Mouse (Mus musculus) brain, embryonic 14.5 days (tissue): ENCODE results near the gene Fblim1. TPM values are rescaled to one million over a fixed set of nuclear protein-coding genes. Genes with fewer than 3 reads are reported as not detected.
A peak's percentile ranks its signal among the peaks of the same experiment; 100 is the strongest.
"Not testable (repeated sequence)": the region's sequence is repeated elsewhere in the genome, so short reads cannot be mapped to it uniquely, and the experiment has no call there.

Experiments
- DNase-seq: peaks from one replicate; pipeline ENCODE4 v3.0.0-alpha.2; 2011; ENCODE audit warnings: low read depth
- CTCF ChIP-seq: fragments of 200-500 bp; IDR thresholded peaks from 2 replicates; pipeline ENCODE4 v1.5.1; 2012; ENCODE audit warnings: inconsistent platforms, mild to moderate bottlenecking, moderate library complexity, borderline replicate concordance; ENCODE audit not compliant: insufficient read depth, insufficient read length; ENCODE audit errors: extremely low read depth
- POLR2A ChIP-seq: fragments of 200-500 bp; IDR thresholded peaks from 2 replicates; pipeline ENCODE4 v1.6.1; 2012; ENCODE audit warnings: mild to moderate bottlenecking, inconsistent platforms, borderline replicate concordance; ENCODE audit not compliant: poor library complexity, insufficient read depth, insufficient read length, severe bottlenecking; ENCODE audit errors: extremely low read depth
- polyA plus RNA-seq: library from polyadenylated mRNA; depleted of rRNA; stranded (reverse); fragments of >200 nt; gene quantifications from 2 replicates; pipeline ENCODE4 v1.2.3, GENCODE M21; 2012

The Fblim1 gene
- polyA plus RNA-seq, 1 experiment, result 50.7 TPM

- DNase-seq, result no peak
- no peak for TF ChIP-seq CTCF
- TF ChIP-seq POLR2A, result no peak
Measured at GRCm38 (mm10) chr4:141564660-141565059, 41.2 kb downstream of the Fblim1 start.

GRCm38 (mm10) chr4:141564209-141564608, 41.7 kb downstream of the Fblim1 start:
- DNase-seq, result no peak
- no peak for TF ChIP-seq CTCF
- no peak for TF ChIP-seq POLR2A

GRCm38 (mm10) chr4:141562281-141562680, 43.6 kb downstream of the Fblim1 start:
- TF ChIP-seq POLR2A (no peak), CTCF (no peak)
- DNase-seq, result peak; percentile 20

- not testable (repeated sequence) for DNase-seq
Measured at GRCm38 (mm10) chr4:141561331-141561919, 44.5 kb downstream of the Fblim1 start.

GRCm38 (mm10) chr4:141559898-141560263, 46.0 kb downstream of the Fblim1 start:
- TF ChIP-seq CTCF, result peak; percentile 92
- TF ChIP-seq POLR2A, result no peak
- DNase-seq, result peak; percentile 87

- peak; percentile 92 for DNase-seq
- TF ChIP-seq POLR2A (no peak), CTCF (no peak)
Measured at GRCm38 (mm10) chr4:141559131-141559897, 46.6 kb downstream of the Fblim1 start.

GRCm38 (mm10) chr4:141558658-141559057, 47.2 kb downstream of the Fblim1 start:
- DNase-seq, result no peak
- TF ChIP-seq POLR2A, result no peak

- DNase-seq, result peak; percentile 57
Measured at GRCm38 (mm10) chr4:141556163-141556562, 49.7 kb downstream of the Fblim1 start.

GRCm38 (mm10) chr4:141554255-141554865, 51.5 kb downstream of the Fblim1 start:
- DNase-seq, result not testable (repeated sequence)

GRCm38 (mm10) chr4:141552484-141552883, 53.4 kb downstream of the Fblim1 start:
- no peak for TF ChIP-seq CTCF
- no peak for TF ChIP-seq POLR2A
- no peak for DNase-seq

GRCm38 (mm10) chr4:141547299-141547698, 58.6 kb downstream of the Fblim1 start:
- peak; percentile 53 for DNase-seq
- TF ChIP-seq POLR2A, result no peak
- no peak for TF ChIP-seq CTCF

GRCm38 (mm10) chr4:141546334-141547200, 59.3 kb downstream of the Fblim1 start:
- TF ChIP-seq CTCF (no peak), POLR2A (peak; percentile 92)
- peak; percentile 97 for DNase-seq
